Mouse (Mus musculus) thymus, adult 2 months (tissue): ENCODE results near the gene Eed.

ENCODE experiments used
- CTCF ChIP-seq: fragments of 200-500 bp; IDR thresholded peaks from 2 replicates; pipeline ENCODE4 v1.5.1; 2012; ENCODE audit warnings: mild to moderate bottlenecking, control low read depth, low read length, moderate library complexity, borderline replicate concordance; ENCODE audit not compliant: control insufficient read depth, poor library complexity, insufficient read depth; ENCODE audit errors: extremely low read depth
- POLR2A ChIP-seq: fragments of 200-500 bp; IDR thresholded peaks from 2 replicates; pipeline ENCODE4 v1.6.1; 2012; ENCODE audit warnings: mild to moderate bottlenecking, low read length, control low read depth, moderate library complexity; ENCODE audit not compliant: control insufficient read depth, poor library complexity, insufficient read depth; ENCODE audit errors: extremely low read depth

DNA sequence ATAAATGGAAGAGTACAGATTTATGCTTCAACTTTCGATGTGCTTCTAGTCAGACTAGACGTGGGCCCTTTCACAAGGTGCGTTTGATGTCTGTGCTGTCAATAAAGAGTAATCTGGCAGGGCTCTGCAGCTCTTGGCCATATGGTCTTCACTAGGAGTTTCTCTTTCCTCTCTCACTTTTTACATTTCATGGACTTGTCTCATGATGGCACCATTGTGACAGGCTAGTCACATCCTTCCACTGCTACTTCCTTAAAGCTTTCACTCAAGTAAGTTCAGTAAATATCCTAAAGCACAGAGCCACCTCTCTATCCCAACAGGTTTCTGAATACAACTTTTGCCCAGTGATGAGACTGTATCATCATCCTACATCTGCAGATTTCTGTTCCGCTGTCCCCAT, 35.7 kb upstream of the Eed start:
- no peak for TF ChIP-seq CTCF
- TF ChIP-seq POLR2A: no peak
